Mouse (Mus musculus): Measurements from ENCODE around the gene C1qbp. TPM values are rescaled to one million over a fixed set of nuclear protein-coding genes. Genes with fewer than 3 reads are reported as not detected.

The C1qbp gene
- polyA plus RNA-seq, 1 experiment = 52.6 TPM

DNA sequence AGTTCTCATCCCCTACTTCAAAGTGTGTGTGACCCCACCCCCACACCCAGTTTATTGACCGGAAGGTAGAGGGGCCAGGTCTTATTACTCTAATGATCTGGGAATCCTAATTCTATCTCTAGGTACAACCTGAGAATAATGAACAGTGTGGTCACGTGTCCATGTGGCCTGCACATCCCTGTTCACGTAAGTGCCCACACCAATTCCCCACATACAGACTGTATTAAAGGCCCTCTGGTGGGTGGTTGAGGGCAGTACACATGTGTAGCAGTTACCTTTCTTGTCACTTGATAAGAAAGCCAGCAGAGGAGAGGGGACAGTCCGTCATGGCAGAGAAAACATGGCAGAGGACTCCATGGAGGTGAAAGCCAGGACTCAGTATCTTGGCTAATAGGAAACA, 8.9 kb downstream of the C1qbp start:
- DNase-seq (ENCODE audit: low read depth) = no peak

DNA sequence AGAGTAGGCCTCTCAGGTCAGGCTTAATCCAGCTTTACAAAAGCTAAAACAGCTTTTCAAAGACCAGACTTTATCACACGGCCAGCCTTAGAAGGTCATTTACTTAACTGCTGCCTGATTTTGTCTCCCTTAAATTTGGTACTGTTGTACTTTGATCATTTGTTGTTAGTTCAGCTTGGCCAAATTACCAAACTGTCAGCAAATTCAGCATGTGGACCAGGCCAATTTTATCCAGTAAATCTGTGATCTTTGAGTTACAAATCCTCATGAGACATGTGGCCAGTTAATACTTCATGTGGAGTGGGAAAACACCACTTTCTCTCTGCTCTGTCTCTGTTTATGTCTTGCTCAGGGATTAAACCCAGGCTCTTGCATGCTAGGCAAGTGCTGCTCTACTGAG, 10.2 kb downstream of the C1qbp start:
- no peak for DNase-seq (ENCODE audit: low read depth)

DNA sequence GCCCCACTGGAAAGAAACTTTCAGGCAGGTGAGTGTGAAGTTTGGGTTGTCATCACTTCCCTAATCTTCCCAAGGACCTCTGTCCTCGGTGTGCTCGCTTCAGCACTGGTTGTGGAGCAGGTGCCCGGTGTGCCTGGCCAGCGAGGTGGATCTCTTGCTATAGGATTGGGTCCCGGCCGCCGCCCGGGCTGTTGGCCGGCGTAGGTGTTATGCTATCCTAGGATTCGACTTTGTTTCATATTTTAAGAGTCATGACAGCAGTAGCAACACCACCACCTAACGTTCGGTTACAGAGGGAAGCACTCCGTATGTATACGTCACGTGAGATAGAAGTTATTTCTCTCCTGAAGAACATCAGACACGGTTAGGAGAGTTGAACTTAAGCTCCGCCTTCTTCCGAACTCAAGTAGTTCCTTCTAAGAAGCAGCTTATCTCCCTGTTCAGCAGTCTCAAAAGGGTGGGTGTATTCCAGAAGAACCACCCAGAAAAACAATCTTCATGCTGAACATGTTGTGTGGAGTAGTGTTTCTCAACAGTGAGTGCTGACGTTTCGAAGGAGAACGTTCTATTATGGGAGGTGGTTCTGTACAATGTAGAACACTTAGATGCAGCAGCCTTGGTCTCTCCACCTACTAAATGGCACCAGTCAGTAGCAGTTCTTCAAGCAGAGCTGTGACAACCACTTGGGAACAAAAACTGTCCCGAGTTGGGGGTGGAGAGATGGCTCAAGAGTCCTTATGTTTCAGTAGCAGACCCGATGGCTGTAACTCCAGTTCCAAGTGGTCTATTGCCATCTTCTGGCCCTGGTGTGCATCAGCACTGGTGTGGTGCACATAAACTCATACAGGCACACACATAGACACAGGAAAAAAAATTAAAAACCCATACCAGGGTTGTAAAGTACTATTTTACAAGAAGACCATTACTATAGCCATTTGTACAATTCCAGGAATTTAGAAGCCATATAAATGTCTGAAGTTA, 12.0 kb downstream of the C1qbp start:
- no peak for DNase-seq (ENCODE audit: low read depth)

DNA sequence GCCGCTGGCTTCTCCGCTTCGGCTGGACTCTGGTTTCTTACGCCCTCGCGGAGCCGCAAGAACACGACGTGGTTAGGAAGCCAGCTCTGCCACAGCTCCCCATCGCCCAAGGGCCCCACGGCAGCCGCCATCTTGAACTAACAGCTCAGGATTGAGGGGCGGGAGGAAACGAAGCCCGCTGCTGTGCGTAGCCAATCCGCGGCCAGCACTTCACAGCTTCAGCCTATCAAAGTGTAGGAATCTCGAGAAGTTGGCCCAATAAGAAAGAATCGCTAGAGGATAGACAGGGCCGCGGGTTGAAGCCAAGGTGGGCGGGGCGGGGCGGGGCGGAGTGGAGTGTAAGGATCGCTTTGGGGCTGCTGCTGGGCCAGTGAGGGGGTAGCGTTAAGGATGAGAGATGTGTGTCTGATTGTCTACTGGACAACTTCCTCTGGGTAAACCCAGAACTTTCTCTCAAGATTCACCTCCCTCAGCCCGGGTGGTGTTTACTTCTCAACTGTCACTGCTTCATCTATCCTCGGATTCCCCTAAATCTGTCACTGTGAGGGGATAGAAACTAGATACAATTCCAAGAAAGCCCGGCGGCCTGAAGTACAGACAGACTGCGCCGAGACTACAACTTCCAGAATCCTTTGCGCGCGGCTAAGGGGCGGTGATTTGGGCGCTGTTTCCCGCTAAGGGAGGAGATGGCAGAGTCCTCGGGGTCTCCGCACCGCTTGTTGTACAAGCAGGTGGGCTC, 12.8 kb downstream of the C1qbp start, which contains the start of the genes Nup88 and Rpain:
TSS of gene Nup88 (minus strand) at position 153 of the 739 bp plus-strand sequence.
TSS of gene Rpain (plus strand) at position 393 of the 739 bp plus-strand sequence.
- DNase-seq (ENCODE audit: low read depth) = peak; percentile 77

DNA sequence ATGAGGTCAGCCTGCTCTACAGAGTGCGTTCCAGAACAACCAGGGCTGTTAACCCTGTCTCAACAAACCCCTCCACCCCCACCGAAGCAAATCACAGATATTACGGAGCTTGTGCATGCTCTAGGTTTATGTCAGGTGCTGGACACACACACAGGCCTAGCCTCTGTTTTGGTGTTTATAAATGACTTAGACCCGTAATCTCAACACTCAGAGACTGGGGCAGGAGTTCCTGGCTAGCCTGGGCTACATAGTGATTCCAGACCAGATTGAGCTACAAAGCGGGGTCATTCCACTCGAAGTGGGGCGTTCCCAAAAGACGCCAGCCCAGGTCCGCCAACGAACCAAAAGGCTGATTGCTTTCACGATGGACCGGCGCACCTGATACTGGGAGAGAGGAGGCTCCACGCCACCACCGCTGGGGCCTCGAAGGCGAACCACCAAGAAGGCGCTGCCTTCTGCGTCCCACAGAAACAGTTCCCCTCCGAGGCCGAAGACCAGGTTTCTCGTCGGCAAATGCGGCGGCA, 13.5 kb downstream of the C1qbp start:
- no peak for DNase-seq (ENCODE audit: low read depth)

DNA sequence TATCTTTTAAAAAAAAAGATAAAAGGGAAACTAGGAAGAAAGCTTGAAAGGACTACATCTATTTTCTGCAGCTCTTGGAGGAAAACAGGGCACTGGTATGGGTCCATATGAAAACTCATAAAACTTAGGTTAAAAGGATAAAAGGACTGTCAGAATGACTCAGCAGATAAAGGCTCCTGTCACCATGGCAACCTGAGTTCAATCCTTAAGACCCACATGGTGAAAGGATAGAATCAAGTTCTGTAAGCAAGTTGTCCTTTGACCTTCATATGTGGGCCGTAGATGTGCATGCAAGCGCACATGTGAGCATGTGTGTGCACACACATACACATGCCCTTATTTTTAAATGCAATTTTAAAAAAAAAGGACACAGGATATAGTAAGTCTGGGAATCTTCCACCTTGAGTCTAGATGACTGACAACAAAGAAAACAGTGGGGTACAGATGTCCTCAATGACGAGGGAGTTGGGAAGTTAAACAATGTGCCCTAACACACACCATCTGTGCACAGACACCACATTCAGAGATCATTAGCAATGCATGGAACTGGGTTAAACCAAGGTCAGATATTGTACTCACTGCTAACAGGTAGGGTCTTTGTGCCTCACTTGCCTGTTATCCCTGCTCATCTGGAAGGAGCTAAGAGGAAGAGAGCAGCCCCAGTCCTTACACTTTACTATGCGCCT, 18.5 kb downstream of the C1qbp start:
- DNase-seq (ENCODE audit: low read depth) = no peak

DNA sequence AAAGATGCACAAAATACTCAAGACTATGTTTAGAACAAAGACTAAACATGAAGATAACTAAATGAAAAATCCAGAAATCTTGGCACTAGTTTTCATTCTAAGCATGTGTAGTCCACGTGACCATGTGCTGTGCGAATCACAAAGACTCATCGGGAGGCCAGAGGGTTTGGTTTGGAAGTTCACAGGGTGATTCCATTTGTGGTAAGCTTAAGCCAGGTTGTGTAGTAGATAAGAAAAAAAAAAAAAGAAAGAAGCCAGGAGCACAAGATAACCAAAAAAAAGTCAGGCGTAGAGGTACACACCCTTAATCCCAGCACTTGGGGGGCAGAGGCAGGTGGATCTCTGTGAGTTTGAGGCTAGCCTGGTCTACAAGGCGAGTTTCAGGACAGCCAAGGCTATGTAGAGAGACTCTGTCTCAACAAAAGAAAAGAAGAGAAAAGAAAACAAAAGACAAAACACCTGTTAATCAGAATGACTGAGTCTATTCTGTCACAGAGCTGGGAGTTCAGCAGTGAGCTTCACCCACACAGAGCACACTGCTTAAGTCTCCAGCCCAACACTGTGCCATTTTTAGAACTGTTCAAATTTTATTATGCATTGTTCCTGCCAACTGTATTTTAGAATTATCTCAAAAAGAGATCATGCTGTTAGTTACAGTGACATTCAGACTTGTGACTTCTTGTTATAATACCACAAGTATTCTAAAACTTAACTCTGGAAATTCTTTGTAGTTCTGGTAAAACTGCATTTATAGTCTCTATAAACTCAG, 21.9 kb downstream of the C1qbp start:
- no peak for DNase-seq (ENCODE audit: low read depth)

DNA sequence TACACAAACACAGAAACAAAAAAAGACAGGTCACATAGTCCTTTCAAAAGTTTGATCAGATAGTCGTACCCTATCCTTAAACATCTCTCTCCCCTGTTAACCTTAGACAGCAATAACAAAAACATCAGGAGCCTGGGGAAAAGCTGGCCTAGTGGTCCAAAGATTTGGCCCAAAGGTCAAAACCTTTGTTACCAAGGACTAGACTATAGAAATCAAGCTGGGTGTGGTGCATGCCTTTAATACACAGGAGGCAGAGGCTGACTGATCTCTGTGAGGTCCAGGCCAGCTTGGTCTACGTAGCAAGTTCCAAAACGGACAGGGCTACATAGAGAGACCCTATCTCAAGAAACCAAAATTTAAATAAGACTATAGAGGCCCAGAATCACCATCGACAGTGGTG, 28.1 kb downstream of the C1qbp start:
- DNase-seq (ENCODE audit: low read depth) = no peak

DNA sequence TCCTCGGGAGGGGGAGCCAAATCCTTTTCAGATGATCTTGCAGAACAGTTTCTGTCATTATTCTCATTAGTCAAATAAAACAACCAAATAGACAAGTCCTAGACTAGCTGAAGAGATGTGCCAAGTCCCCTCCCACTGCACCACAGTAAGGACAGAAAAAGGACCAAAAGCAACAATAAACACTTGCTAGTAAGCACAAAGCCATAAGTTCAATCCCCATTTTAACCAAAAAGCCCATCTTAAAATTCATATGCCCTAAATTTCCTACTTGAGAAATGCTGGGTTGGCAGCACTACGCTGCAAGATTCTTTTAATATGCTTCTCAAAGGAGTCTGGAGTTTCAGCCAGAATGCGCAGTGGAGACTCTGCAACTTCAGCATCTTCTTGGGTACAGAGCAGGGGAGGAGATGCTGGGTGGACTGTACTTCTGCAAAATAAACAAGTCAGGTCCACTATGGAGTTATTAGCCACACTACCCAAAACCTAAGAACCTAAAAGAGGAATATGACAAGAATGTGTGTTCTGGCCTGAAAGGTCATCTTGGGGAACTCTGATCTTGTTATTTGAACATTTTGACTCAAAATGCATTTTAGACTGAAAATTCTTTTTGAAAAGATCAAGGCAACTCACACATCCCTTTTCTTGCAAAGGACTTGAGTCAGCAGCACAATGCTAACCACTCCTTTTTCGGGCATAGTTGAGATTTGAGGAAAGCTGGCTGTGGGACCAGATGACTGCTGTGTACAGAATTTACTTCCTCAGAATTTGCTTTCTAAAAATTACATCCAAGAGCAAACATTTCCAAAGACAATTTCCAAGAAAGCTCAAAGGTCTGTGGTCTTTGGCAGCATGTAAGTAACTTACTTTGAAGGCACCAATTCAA, 37.6 kb downstream of the C1qbp start:
- DNase-seq (ENCODE audit: low read depth) = no peak

DNA sequence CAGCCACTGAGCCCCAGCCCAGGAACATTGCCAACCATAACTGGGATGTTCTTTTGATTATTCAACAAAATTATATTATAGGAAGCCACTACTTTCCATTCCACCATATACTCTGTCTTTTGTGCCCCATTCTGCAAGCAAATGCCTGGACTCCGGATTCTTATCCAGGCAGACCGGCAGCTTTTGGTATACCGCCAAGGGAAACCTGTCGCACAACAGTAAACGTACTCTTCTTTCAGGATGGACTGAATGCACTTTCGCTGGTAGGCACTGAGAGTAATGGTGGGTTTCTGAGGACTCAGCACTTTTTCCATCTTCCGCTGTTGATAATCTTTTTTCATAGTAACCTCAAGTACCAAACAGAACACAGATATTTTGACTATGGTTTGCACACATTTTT, 39.2 kb downstream of the C1qbp start:
- no peak for DNase-seq (ENCODE audit: low read depth)

DNA sequence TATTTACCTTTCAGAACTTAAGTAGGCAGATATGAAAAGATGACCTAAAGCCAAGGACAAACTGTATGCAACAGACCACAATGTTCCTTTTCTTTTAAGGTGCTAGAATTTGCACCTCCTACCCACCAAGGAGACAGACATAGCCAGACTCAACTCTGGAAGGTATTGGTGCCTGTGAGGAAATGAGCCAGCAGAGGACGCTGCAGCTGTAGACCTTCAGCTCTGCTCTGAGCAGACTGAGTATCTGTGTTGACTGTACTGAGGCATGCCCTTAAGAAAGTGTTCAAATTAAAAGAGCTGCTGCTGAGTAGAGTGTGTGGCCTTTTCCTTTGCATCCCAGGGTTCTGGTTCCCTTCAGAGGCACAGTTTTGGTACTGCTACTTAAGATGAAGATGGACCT, 40.2 kb downstream of the C1qbp start:
- no peak for DNase-seq (ENCODE audit: low read depth)

DNA sequence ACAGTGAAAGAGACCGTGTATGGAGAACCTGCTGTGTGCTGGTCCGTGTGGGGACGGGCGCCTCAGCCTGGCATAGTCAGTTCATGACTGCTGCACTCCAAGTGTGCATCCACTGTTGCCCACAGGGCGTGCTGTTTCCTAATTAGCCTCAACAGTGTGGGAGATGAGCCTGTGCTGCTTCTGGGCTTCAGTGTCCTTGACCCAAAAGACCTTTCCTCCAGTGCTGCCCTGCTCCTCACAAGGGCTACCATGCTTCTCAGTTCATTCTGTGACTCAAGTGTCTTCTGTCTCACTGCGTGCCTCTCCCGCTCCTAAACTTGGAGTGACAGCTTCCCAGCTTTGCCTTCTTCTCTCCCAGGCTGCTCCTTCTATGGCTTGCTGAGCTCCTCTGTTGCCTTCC, 47.5 kb downstream of the C1qbp start:
- no peak for DNase-seq (ENCODE audit: low read depth)

DNA sequence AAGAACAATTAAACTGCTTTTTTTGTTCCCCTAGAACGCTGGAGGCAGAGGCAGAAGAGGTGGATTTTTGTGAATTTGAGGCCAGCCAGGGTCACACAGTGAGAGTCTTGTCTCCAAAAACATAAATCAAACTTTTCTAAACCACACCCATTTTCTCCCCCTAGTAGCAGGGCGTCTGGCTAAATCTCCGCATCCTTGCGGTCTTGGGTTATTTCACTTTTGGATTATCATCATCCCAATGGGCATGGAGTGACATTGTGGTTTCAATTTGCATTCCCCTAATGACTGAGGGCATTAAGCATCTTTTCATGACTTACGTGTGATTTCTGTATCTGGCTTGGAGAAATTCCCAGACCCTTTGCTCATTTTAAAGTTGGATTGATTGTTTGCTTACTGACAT, 51.4 kb downstream of the C1qbp start:
- no peak for DNase-seq (ENCODE audit: low read depth)

Other genes starting within 250 kb of the C1qbp start
- 2.9 and 3.7 TPM in 2 replicates for gene Zfp3, start 218.8 kb downstream of the C1qbp start, polyA plus RNA-seq (2012; rRNA removed)
- gene Scimp, start 170.4 kb downstream of the C1qbp start, polyA plus RNA-seq (2012; rRNA removed) = 0.65 and 0.92 TPM in 2 replicates
- 4.4 and 5.1 TPM in 2 replicates for gene Rabep1, start 138.2 kb downstream of the C1qbp start, polyA plus RNA-seq (2012; rRNA removed)
- 40.4 and 41.3 TPM in 2 replicates for gene Nup88, start 13.1 kb downstream of the C1qbp start, polyA plus RNA-seq (2012; rRNA removed)
- 24.9 and 31.1 TPM in 2 replicates for gene Rpain, start 12.8 kb downstream of the C1qbp start, polyA plus RNA-seq (2012; rRNA removed)
- gene Dhx33, start 21.4 kb upstream of the C1qbp start, polyA plus RNA-seq (2012; rRNA removed) = 28.1 and 30.8 TPM in 2 replicates
- gene Mis12, start 36.6 kb upstream of the C1qbp start, polyA plus RNA-seq (2012; rRNA removed) = 4.2 and 5.6 TPM in 2 replicates
- 16.4 and 18.7 TPM in 2 replicates for gene Derl2, start 36.8 kb upstream of the C1qbp start, polyA plus RNA-seq (2012; rRNA removed)
- gene 6330403K07Rik, start 50.5 kb upstream of the C1qbp start, polyA plus RNA-seq (2012; rRNA removed) = 2.2 and 4.3 TPM in 2 replicates
- gene Nlrp1a, start 161.7 kb upstream of the C1qbp start, polyA plus RNA-seq (2012; rRNA removed) = 0.08 and 0.10 TPM in 2 replicates
- gene Nlrp1b, start 247.7 kb upstream of the C1qbp start, polyA plus RNA-seq (2012; rRNA removed) = 0.30 and 0.49 TPM in 2 replicates

All from gonadal fat pad, adult 2 months (tissue).